Mouse (Mus musculus) embryonic facial prominence, embryonic 14.5 days (tissue): Measurements from ENCODE around the gene Clp1. TPM values are rescaled to one million over a fixed set of nuclear protein-coding genes. Genes with fewer than 3 reads are reported as not detected.

Experiments
- ATAC-seq: fragments of 200-750 bp; cut with Nextera tagmentation; 2 replicates; pipeline ENCODE4 v1.8.0; 2017; ENCODE audit warnings: low read depth, moderate number of reproducible peaks, moderate TSS enrichment
- DNase-seq: peaks from one replicate; pipeline ENCODE4 v3.0.0-alpha.2; 2015; ENCODE audit warnings: low spot score
- H3K27ac ChIP-seq: fragments of 300-500 bp; sonication (generic); replicated peaks from 2 replicates; pipeline ENCODE4 v1.5.1; 2014; ENCODE audit warnings: low read depth, mild to moderate bottlenecking, low read length, moderate library complexity
- H3K27me3 ChIP-seq: fragments of 300-500 bp; sonication (generic); replicated peaks from 2 replicates; pipeline ENCODE4 v1.6.1; 2014; ENCODE audit warnings: low read length; ENCODE audit not compliant: control insufficient read depth, insufficient read depth
- H3K36me3 ChIP-seq: fragments of 300-500 bp; sonication (generic); 2 replicates; pipeline ENCODE4 v1.6.1; 2014; ENCODE audit warnings: low read length, mixed read lengths; ENCODE audit not compliant: control insufficient read depth, insufficient read depth
- H3K4me1 ChIP-seq: fragments of 300-500 bp; sonication (generic); 2 replicates; pipeline ENCODE4 v1.6.1; 2014; ENCODE audit warnings: antibody characterized with exemption, low read length; ENCODE audit not compliant: control insufficient read depth, insufficient read depth
- H3K4me2 ChIP-seq: fragments of 300-500 bp; sonication (generic); 2 replicates; pipeline ENCODE4 v1.6.1; 2014; ENCODE audit warnings: low read depth, mild to moderate bottlenecking, low read length, moderate library complexity, mixed read lengths
- H3K4me3 ChIP-seq: fragments of 300-500 bp; sonication (generic); 2 replicates; pipeline ENCODE4 v1.5.1; 2014; ENCODE audit warnings: low read depth, mild to moderate bottlenecking, low read length
- H3K9ac ChIP-seq: fragments of 300-500 bp; sonication (generic); 2 replicates; pipeline ENCODE4 v1.6.1; 2014; ENCODE audit warnings: low read depth, mild to moderate bottlenecking, low read length, moderate library complexity, mixed read lengths
- H3K9me3 ChIP-seq: fragments of 300-500 bp; sonication (generic); 2 replicates; pipeline ENCODE4 v1.6.1; 2016; ENCODE audit warnings: low read length; ENCODE audit not compliant: control insufficient read depth
- WGBS: fragments of 180-500 bp; shearing (Covaris S2); extraction: QIAGEN DNeasy Blood & Tissue Kit; methylation state at CpG from one replicate; pipeline ENCODE4 v1.1.7; 2014; 5-methylcytosine and 5-hydroxymethylcytosine counted together
- polyA plus RNA-seq: library from polyadenylated mRNA; unstranded; fragments of >200 nt; fragmentation: Nextera tagmentation; extraction: Ambion mirVana; gene quantifications from 2 replicates; pipeline ENCODE4 v1.2.1, GENCODE M21; 2014

Clp1 gene
- polyA plus RNA-seq, 1 experiment from 2014 or later = 22.6 TPM

DNA sequence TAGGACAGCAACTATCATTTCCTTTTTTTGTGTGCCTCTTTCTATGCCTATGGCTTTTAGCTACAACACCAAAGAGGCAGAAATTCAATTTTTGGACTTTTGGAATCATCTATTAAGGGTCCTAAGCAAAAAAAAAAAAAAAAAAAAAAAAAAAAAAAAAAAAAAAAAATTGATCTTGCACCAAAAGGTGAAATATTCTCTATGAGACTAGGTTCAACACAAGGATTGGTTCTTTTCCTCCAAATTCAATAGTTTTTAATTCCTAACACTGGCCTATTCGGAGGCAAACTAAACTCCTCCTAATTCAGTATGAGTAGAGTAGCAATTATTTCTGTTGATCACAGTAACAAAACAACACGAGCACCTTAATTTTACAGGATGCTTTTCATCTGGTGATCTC, 15.3 kb downstream of the Clp1 start:
- no peak overlapping the region for H3K4me3 ChIP-seq
- DNase-seq (no peak), ATAC-seq (no peak)
- H3K4me2 ChIP-seq = no peak overlapping the region
- H3K27me3 ChIP-seq = no peaks in the 10 kb centered on the region
- peaks cover 9% of the 10 kb centered on the region for H3K4me1 ChIP-seq
- H3K27ac ChIP-seq = no peak overlapping the region
- no peak overlapping the region for H3K9ac ChIP-seq
- H3K9me3 ChIP-seq = no peaks in the 10 kb centered on the region
- 83% methylated on average over 2 of the region's 2 CpGs for WGBS
- H3K36me3 ChIP-seq = peaks cover 44% of the 10 kb centered on the region

DNA sequence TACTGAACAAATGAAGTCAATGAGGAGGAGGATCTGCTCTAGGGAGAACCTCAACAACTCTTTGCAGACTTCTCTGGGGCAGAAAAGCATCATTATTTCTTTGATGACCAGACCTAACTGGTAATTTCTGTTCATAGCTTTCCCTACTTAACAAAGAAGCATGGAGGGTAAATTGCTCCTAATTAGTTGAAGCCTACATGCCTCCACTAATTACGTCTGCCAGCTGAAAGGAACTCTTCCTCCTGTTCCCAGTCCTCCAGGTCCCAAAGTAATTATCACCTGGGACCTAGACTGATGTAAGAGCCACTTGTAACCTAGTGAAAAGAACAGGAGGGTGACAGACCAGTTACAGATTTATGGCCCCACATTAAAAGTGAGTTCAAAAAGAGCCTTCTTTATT, 19.6 kb downstream of the Clp1 start:
- DNase-seq (peak; percentile 17), ATAC-seq (no peak; the same call in 1 of the 2 replicates)
- H3K27ac ChIP-seq = no peak overlapping the region
- no peak overlapping the region for H3K4me3 ChIP-seq
- no peak overlapping the region for H3K4me2 ChIP-seq
- H3K27me3 ChIP-seq = no peaks in the 10 kb centered on the region
- no peaks in the 10 kb centered on the region for H3K9me3 ChIP-seq
- 42% methylated on average over 1 of the region's 1 CpGs for WGBS
- no peaks in the 10 kb centered on the region for H3K4me1 ChIP-seq
- no peak overlapping the region for H3K9ac ChIP-seq
- H3K36me3 ChIP-seq = peaks cover 81% of the 10 kb centered on the region

DNA sequence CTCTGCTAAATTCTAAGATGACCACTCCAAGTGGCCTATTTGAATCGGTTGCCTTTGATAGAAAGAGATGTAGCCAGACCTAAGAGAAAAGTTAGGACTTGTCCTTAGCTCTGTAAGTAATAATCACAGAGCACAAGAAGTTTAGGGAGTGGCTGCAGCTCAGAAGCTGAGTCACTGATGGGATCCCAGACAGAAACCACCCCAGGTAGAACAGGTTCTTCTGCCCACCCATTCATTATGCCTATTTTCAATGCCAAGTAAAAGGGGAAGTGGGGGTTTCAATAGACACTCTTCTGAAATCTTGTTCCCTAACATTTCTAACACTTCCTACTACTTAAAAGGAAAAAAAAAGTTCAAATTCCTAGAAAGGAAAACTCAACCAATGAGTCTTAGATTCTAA, 21.9 kb downstream of the Clp1 start:
- no peak overlapping the region for H3K4me2 ChIP-seq
- no peak overlapping the region for H3K4me3 ChIP-seq
- WGBS = 81% methylated on average over 1 of the region's 1 CpGs
- H3K4me1 ChIP-seq = no peaks in the 10 kb centered on the region
- H3K9me3 ChIP-seq = no peaks in the 10 kb centered on the region
- no peak overlapping the region for H3K27ac ChIP-seq
- ATAC-seq = no peak
- H3K27me3 ChIP-seq = no peaks in the 10 kb centered on the region
- H3K36me3 ChIP-seq = peaks cover 84% of the 10 kb centered on the region
- peak; percentile 50 for DNase-seq
- no peak overlapping the region for H3K9ac ChIP-seq

- no peak for ATAC-seq
- WGBS = 76% methylated on average over 5 of the region's 5 CpGs
- Histone ChIP-seq H3K9ac (no peak overlapping the region), H3K4me3 (no peak overlapping the region), H3K27me3 (no peaks in the 10 kb centered on the region), H3K4me1 (no peaks in the 10 kb centered on the region), H3K36me3 (peaks cover 83% of the 10 kb centered on the region), H3K4me2 (no peak overlapping the region), H3K9me3 (no peaks in the 10 kb centered on the region), H3K27ac (no peak overlapping the region; the same call in 1 of the 2 replicates)
- DNase-seq = no peak
Measured at GRCm38 (mm10) chr2:84704329-84704728, 22.8 kb downstream of the Clp1 start.

GRCm38 (mm10) chr2:84703497-84703896, 23.7 kb downstream of the Clp1 start:
- H3K36me3 ChIP-seq = peaks cover 83% of the 10 kb centered on the region

DNA sequence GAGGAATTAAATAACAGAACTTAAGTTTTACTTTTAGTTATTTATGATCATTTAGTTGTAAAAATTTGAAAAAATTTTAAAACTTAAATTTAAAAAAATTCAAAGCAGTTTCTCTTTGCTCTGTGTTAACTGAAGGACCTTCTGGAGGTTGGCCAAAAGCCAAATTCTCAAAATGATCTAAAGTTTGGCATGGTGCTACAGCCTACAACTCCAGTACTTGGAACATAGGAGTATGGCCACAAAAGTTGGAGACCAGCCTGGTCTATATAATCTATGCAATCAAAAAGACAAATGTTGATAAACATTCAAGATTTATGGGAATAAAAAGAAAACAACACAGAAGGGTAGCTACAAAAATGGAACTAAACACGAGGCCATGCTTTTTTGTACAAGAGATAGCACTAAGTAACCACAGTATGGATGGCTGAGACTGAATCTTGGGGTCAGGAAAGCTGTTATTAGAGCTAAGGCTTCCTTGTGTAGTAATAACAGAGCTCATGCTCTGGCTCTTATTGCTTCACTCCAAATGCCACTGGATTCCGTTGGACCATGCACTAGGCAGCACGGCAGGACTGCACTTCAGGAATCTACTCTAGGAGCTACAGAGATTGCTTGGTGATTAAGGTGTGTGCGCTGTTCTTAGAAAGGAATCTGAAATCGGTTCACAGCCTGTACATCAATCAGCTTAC, 32.0 kb downstream of the Clp1 start:
- Histone ChIP-seq H3K36me3 (peaks cover 83% of the 10 kb centered on the region), H3K4me3 (no peak overlapping the region), H3K27me3 (no peaks in the 10 kb centered on the region), H3K27ac (no peak overlapping the region), H3K9me3 (no peaks in the 10 kb centered on the region), H3K4me1 (no peaks in the 10 kb centered on the region), H3K4me2 (no peak overlapping the region), H3K9ac (no peak overlapping the region)
- DNase-seq (no peak), ATAC-seq (no peak)
- WGBS = 91% methylated on average over 5 of the region's 5 CpGs

More at GRCm38 (mm10) chr2:84703497-84703896, 23.7 kb downstream of the Clp1 start:
- Histone ChIP-seq H3K27me3 (no peaks in the 10 kb centered on the region), H3K9me3 (no peaks in the 10 kb centered on the region), H3K4me1 (no peaks in the 10 kb centered on the region), H3K27ac (no peak overlapping the region), H3K9ac (no peak overlapping the region), H3K4me2 (no peak overlapping the region), H3K4me3 (no peak overlapping the region)
- no peak for DNase-seq
- 90% methylated on average over 1 of the region's 1 CpGs for WGBS
- no peak for ATAC-seq

GRCm38 (mm10) chr2:84690050-84690449, 37.1 kb downstream of the Clp1 start:
- 92% methylated on average over 12 of the region's 12 CpGs for WGBS
- Histone ChIP-seq H3K9ac (no peak overlapping the region), H3K9me3 (no peaks in the 10 kb centered on the region), H3K4me3 (no peak overlapping the region), H3K4me2 (no peak overlapping the region), H3K4me1 (no peaks in the 10 kb centered on the region), H3K27me3 (no peaks in the 10 kb centered on the region), H3K27ac (no peak overlapping the region), H3K36me3 (peaks cover 90% of the 10 kb centered on the region)
- no peak for DNase-seq
- no peak; the same call in 1 of the 2 replicates for ATAC-seq

DNA sequence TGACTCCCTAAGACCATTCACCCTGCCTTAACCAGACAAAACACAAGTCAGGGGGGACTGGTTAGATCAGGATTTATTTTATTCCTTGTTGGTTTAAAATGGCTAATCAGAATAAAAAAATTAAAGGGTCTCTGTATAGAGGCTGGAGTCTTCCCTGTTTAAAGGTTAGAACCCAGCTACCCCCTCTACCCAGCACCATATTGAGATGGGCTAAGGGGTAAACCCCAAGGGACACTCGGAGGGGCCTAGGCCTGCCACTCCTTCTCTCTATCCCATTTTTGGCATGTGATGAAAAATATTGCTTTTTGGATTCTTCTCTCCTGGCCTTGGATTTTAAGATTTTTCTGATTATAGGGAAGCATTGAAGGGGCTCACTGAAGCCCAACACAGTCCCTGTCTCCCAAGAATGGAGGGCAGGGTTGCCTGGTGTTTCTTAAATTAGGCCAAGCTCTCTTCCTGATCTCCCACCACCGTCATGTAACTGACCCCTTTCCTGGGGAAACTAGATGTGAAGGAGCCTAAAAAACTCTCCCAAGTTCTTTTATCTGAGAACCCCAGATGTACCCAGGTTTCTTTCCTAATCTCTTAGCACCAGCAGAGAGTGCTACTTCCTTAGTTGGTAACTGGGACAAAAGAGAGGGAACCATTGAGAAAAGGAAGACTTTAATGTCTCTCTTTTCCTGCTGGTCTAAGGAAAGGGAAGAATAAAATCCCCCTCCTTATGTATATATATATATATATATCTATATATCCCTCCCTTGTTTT, 38.9 kb downstream of the Clp1 start:
- H3K4me2 ChIP-seq = no peak overlapping the region
- H3K27me3 ChIP-seq = no peaks in the 10 kb centered on the region
- H3K27ac ChIP-seq = no peak overlapping the region
- 77% methylated on average over 2 of the region's 2 CpGs for WGBS
- peaks cover 83% of the 10 kb centered on the region for H3K36me3 ChIP-seq
- no peak overlapping the region for H3K4me3 ChIP-seq
- H3K9ac ChIP-seq = no peak overlapping the region
- H3K9me3 ChIP-seq = no peaks in the 10 kb centered on the region
- no peak for DNase-seq
- ATAC-seq = no peak
- H3K4me1 ChIP-seq = no peaks in the 10 kb centered on the region
